Mouse (Mus musculus) C2C12 (cell line): ENCODE results near the gene Gm6309. TPM values are rescaled to one million over a fixed set of nuclear protein-coding genes. Genes with fewer than 3 reads are reported as not detected.
"Not testable (repeated sequence)": the region's sequence is repeated elsewhere in the genome, so short reads cannot be mapped to it uniquely, and the experiment has no call there.

ENCODE experiments used
- H3K27me3 ChIP-seq: one replicate; pipeline ENCODE4 v1.6.1; 2011; ENCODE audit not compliant: control insufficient read depth, insufficient read depth, insufficient read length
- H3K36me3 ChIP-seq: one replicate; pipeline ENCODE4 v1.6.1; 2011; ENCODE audit not compliant: control insufficient read depth, insufficient read depth
- H3K4me3 ChIP-seq: one replicate; pipeline ENCODE4 v1.5.1; 2011; ENCODE audit warnings: mild to moderate bottlenecking, control low read depth; ENCODE audit not compliant: poor library complexity, insufficient read depth, severe bottlenecking
- H3K79me2 ChIP-seq: one replicate; pipeline ENCODE4 v1.6.1; 2011; ENCODE audit not compliant: control insufficient read depth, insufficient read depth
- H3K79me3 ChIP-seq: one replicate; pipeline ENCODE4 v1.6.1; 2011; ENCODE audit warnings: low read depth, control low read depth
- H3ac ChIP-seq: one replicate; pipeline ENCODE3; 2011; ENCODE audit warnings: low read depth; ENCODE audit not compliant: control insufficient read depth, insufficient read length
- CEBPB ChIP-seq: IDR thresholded peaks from one replicate; pipeline ENCODE4 v1.6.1; 2011; ENCODE audit warnings: low read depth, mild to moderate bottlenecking, control low read depth, moderate library complexity
- CTCF ChIP-seq: IDR thresholded peaks from one replicate; pipeline ENCODE4 v1.5.1; 2011; ENCODE audit not compliant: control insufficient read depth, insufficient read depth, insufficient read length
- FOSL1 ChIP-seq: IDR thresholded peaks from one replicate; pipeline ENCODE4 v1.8.0; 2011; ENCODE audit warnings: mild to moderate bottlenecking, low read length; ENCODE audit not compliant: poor library complexity, insufficient read depth, severe bottlenecking
- MAX ChIP-seq: IDR thresholded peaks from one replicate; pipeline ENCODE4 v1.6.1; 2011; ENCODE audit warnings: mild to moderate bottlenecking, control low read depth
- MYOD1 ChIP-seq: IDR thresholded peaks from one replicate; pipeline ENCODE4 v1.6.1; 2011; ENCODE audit warnings: low read depth; ENCODE audit not compliant: control insufficient read depth, insufficient read length
- MYOG ChIP-seq: IDR thresholded peaks from one replicate; pipeline ENCODE4 v1.6.1; 2011; ENCODE audit not compliant: control insufficient read depth, insufficient read length; ENCODE audit errors: extremely low read depth
- USF1 ChIP-seq: IDR thresholded peaks from one replicate; pipeline ENCODE4 v1.6.1; 2011; ENCODE audit warnings: low read depth, mild to moderate bottlenecking, control low read depth, moderate library complexity
- long read RNA-seq, 2 experiments: library from polyadenylated mRNA; unstranded; transcript quantifications; one replicate each; pipeline ENCODE4 v2.0.0; 2019 to 2020
- polyA plus RNA-seq: library from polyadenylated mRNA; unstranded; fragments of >200 nt; fragmentation: generic; extraction: Trizol; gene quantifications from one replicate; pipeline ENCODE4 v1.2.1, GENCODE M21; 2012; ENCODE audit warnings: missing spikeins

Gm6309 gene
- not detected for polyA plus RNA-seq
- long read RNA-seq, experiment 1 = 0 reads
- long read RNA-seq, experiment 2 = 0 reads

GRCm38 (mm10) chr5:146170621-146171020 is at the start of gene Gm6309:
Gene Gm6309, minus strand, starts transcription at chr5:146170721.
- not testable (repeated sequence) for H3K79me3 ChIP-seq, H3K79me2 ChIP-seq, H3ac ChIP-seq, H3K36me3 ChIP-seq, H3K4me3 ChIP-seq, H3K27me3 ChIP-seq

- no peaks in the 10 kb centered on the region for H3K79me3 ChIP-seq
- TF ChIP-seq USF1 (no peak), MYOD1 (no peak), CTCF (no peak), MAX (no peak), MYOG (no peak), CEBPB (no peak), FOSL1 (no peak)
- no peaks in the 10 kb centered on the region for H3K79me2 ChIP-seq
- no peak overlapping the region for H3ac ChIP-seq
- peaks cover 48% of the 10 kb centered on the region for H3K36me3 ChIP-seq
- no peak overlapping the region for H3K4me3 ChIP-seq
- no peaks in the 10 kb centered on the region for H3K27me3 ChIP-seq
These were observed 35.0 kb upstream of the Gm6309 start for GRCm38 (mm10) chr5:146205537-146205936.

DNA sequence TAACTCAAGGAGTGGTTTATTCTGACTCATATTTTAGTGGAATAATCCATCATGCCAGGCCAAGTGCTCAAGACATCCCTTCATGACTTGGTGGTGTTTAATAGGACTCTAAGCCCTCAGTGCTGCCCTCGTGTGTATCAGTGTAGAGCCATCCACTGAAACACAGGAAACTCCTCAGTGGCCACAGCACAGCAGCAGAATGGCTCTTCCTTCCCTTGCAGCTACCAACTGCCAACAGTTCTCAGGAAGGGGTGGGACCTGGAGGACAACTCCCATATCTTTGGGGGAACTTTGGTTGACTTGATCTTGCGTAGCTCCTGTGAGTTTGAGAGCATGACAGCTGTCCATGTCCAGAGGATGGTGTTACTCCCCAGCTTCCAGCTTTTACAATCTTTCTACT is 33.4 kb upstream of the Gm6309 start:
- no peaks in the 10 kb centered on the region for H3K27me3 ChIP-seq
- no peak overlapping the region for H3ac ChIP-seq
- H3K4me3 ChIP-seq = no peak overlapping the region
- TF ChIP-seq FOSL1 (no peak), CTCF (no peak), MAX (no peak), USF1 (no peak)
- peaks cover 33% of the 10 kb centered on the region for H3K36me3 ChIP-seq
- H3K79me3 ChIP-seq = no peaks in the 10 kb centered on the region
- H3K79me2 ChIP-seq = no peaks in the 10 kb centered on the region

- H3K27me3 ChIP-seq = no peaks in the 10 kb centered on the region
- H3K79me3 ChIP-seq = no peaks in the 10 kb centered on the region
- H3ac ChIP-seq = no peak overlapping the region
- peaks cover 4% of the 10 kb centered on the region for H3K36me3 ChIP-seq
- no peaks in the 10 kb centered on the region for H3K79me2 ChIP-seq
- no peak for TF ChIP-seq FOSL1
- TF ChIP-seq USF1 = no peak
- no peak for TF ChIP-seq CEBPB
- no peak for TF ChIP-seq MAX
- TF ChIP-seq MYOD1 = no peak
- TF ChIP-seq CTCF = no peak
- TF ChIP-seq MYOG = no peak
- H3K4me3 ChIP-seq = no peak overlapping the region
These were observed 30.1 kb upstream of the Gm6309 start for GRCm38 (mm10) chr5:146200580-146200979.

- Histone ChIP-seq H3K36me3 (no peaks in the 10 kb centered on the region), H3K79me3 (no peaks in the 10 kb centered on the region), H3ac (no peak overlapping the region), H3K79me2 (no peaks in the 10 kb centered on the region), H3K4me3 (no peak overlapping the region), H3K27me3 (no peaks in the 10 kb centered on the region)
- no peak for TF ChIP-seq USF1
- no peak for TF ChIP-seq CTCF
These were observed 29.0 kb upstream of the Gm6309 start for GRCm38 (mm10) chr5:146199540-146199939.

- Histone ChIP-seq H3K79me3 (no peaks in the 10 kb centered on the region), H3K79me2 (no peaks in the 10 kb centered on the region), H3K27me3 (no peaks in the 10 kb centered on the region), H3ac (no peak overlapping the region), H3K36me3 (no peaks in the 10 kb centered on the region), H3K4me3 (no peak overlapping the region)
- TF ChIP-seq CTCF (no peak), MYOD1 (no peak), CEBPB (no peak), USF1 (no peak), MAX (no peak), FOSL1 (no peak), MYOG (no peak)
These were observed 28.6 kb upstream of the Gm6309 start for GRCm38 (mm10) chr5:146199073-146199472.
